Mouse (Mus musculus) stomach, embryonic 14.5 days (tissue): ENCODE data around the gene Fam184a. TPM values are rescaled to one million over a fixed set of nuclear protein-coding genes. Genes with fewer than 3 reads are reported as not detected.
"Not testable (repeated sequence)": the region's sequence is repeated elsewhere in the genome, so short reads cannot be mapped to it uniquely, and the experiment has no call there.

Experiments used
- ATAC-seq: fragments of 200-750 bp; cut with Nextera tagmentation; 2 replicates; pipeline ENCODE4 v1.8.0; 2017; ENCODE audit warnings: low read depth, moderate TSS enrichment; ENCODE audit not compliant: insufficient number of reproducible peaks, insufficient read depth, low FRiP score
- H3K27ac ChIP-seq: fragments of 300-500 bp; sonication (generic); 2 replicates; pipeline ENCODE4 v1.5.1; 2014; ENCODE audit warnings: mild to moderate bottlenecking, low read length, moderate library complexity, mixed read lengths
- H3K27me3 ChIP-seq: fragments of 300-500 bp; sonication (generic); 2 replicates; pipeline ENCODE4 v1.6.1; 2014; ENCODE audit warnings: low read length, control low read depth, mixed read lengths; ENCODE audit not compliant: control insufficient read depth, insufficient read depth
- H3K36me3 ChIP-seq: fragments of 300-500 bp; sonication (generic); 2 replicates; pipeline ENCODE4 v1.6.1; 2014; ENCODE audit warnings: mild to moderate bottlenecking, control low read depth, low read length, moderate library complexity, mixed read lengths; ENCODE audit not compliant: control insufficient read depth, insufficient read depth
- H3K4me1 ChIP-seq: fragments of 300-500 bp; sonication (generic); 2 replicates; pipeline ENCODE4 v1.6.1; 2014; ENCODE audit warnings: low read length, control low read depth, mixed read lengths; ENCODE audit not compliant: control insufficient read depth, insufficient read depth
- H3K4me2 ChIP-seq: fragments of 300-500 bp; sonication (generic); replicated peaks from 2 replicates; pipeline ENCODE4 v1.6.1; 2014; ENCODE audit warnings: low read depth, low read length, control low read depth
- H3K4me3 ChIP-seq: fragments of 300-500 bp; sonication (generic); 2 replicates; pipeline ENCODE4 v1.5.1; 2014; ENCODE audit warnings: low read depth, low read length, control low read depth
- H3K9ac ChIP-seq: fragments of 300-500 bp; sonication (generic); replicated peaks from 2 replicates; pipeline ENCODE4 v1.6.1; 2014; ENCODE audit warnings: low read depth, mild to moderate bottlenecking, control low read depth, low read length, moderate library complexity, mixed read lengths
- H3K9me3 ChIP-seq: fragments of 300-500 bp; sonication (generic); 2 replicates; pipeline ENCODE4 v1.6.1; 2016; ENCODE audit warnings: low read depth, low read length, control low read depth; ENCODE audit not compliant: control insufficient read depth
- WGBS: fragments of 180-500 bp; shearing (Covaris S2); extraction: QIAGEN DNeasy Blood & Tissue Kit; methylation state at CpG from one replicate; pipeline ENCODE4 v1.1.7; 2014; 5-methylcytosine and 5-hydroxymethylcytosine counted together
- polyA plus RNA-seq: library from polyadenylated mRNA; unstranded; fragments of >200 nt; fragmentation: Nextera tagmentation; extraction: Ambion mirVana; gene quantifications from 2 replicates; pipeline ENCODE4 v1.2.1, GENCODE M21; 2014

The Fam184a gene
- polyA plus RNA-seq, 1 experiment from 2014 or later = 7.4 TPM

DNA sequence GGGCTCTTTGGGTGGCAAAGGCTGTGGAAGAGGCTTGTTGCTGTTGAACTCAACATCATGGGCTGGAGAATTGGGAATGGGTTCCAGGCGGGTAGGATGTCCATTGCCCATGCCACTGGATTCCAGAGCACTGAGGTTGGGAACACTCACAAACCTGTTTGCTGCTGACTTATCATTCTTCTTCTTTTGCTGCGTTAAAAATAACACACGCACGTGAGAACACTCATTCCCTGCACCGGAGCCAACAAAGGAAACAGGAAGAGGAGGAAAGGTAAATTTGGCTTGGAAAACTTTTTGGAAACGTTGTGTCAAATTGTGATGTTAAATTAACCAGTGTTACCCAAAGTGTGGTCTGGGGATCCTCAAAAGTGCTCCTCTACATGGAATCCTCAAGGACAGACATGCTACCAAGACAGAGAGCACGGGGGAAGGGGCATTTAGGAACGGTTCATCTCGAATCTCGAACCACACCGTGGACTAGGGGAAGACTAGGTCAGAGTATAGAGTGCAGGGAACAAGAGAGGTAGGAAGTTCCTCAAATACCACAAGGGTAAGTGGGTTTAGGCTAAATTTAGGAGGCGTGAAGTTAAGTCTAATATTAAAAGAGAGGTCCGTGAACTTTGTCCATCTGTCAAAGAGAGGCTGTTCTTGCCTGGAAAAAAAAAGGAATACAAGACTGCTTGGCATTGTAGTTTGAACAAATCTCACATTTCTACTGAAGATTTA lies 115.5 kb downstream of the Fam184a start:
- H3K36me3 ChIP-seq = no peaks in the 10 kb centered on the region
- no peaks in the 10 kb centered on the region for H3K27me3 ChIP-seq
- no peak overlapping the region for H3K27ac ChIP-seq
- 76% methylated on average over 13 of the region's 13 CpGs for WGBS
- no peak overlapping the region for H3K9ac ChIP-seq
- H3K4me3 ChIP-seq = no peak overlapping the region
- ATAC-seq = no peak
- H3K9me3 ChIP-seq = no peaks in the 10 kb centered on the region
- no peaks in the 10 kb centered on the region for H3K4me1 ChIP-seq
- H3K4me2 ChIP-seq = no peak overlapping the region

DNA sequence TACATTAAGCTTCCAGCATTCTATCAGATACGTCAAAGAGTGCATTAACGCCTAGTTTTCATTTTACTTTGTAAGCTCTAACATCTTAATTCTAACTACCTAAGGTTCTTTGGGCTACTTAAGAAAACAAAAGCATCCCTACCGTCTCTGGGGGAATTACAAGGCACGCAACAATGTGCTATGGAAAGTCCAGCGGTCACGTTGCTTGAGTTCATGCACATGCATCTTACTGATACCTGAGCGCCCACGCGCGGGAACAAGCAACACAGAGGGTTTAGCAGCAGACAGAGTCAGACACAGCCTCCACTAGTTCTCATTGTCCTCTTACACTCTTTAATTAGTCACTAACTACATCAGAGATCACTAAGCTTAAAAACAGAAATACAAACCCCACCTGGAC lies 116.8 kb downstream of the Fam184a start:
- no peak overlapping the region for H3K9ac ChIP-seq
- H3K27me3 ChIP-seq = no peaks in the 10 kb centered on the region
- no peak overlapping the region for H3K27ac ChIP-seq
- H3K36me3 ChIP-seq = no peaks in the 10 kb centered on the region
- no peaks in the 10 kb centered on the region for H3K4me1 ChIP-seq
- no peak overlapping the region for H3K4me3 ChIP-seq
- ATAC-seq = no peak
- H3K4me2 ChIP-seq = no peak overlapping the region
- H3K9me3 ChIP-seq = no peaks in the 10 kb centered on the region
- 78% methylated on average over 10 of the region's 10 CpGs for WGBS

DNA sequence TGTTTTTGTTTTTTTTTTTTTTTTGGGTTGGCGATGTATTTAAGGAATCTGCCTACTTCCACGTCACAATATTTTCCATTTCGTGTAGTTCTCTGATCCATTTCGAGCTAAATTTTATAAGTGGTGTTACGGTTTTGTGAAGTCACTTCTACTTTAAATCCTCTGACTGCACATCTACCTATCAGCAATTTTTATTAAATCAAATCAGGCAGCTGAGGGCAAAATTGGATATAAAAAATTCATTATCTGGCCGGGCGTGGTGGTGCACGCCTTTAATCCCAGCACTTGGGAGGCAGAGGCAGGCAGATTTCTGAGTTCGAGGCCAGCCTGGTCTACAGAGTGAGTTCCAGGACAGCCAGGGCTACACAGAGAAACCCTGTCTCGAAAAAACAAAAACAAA lies 120.6 kb downstream of the Fam184a start, which contains the start of gene Mcm9:
Gene Mcm9 (minus strand): TSS at position 101 of the 400 bp plus-strand sequence.
- Histone ChIP-seq H3K9ac (peak within 1 kb of the TSS; percentile 81), H3K27ac (peak within 1 kb of the TSS; percentile 94), H3K4me3 (peak within 1 kb of the TSS; percentile 83), H3K4me2 (peak within 1 kb of the TSS; percentile 45)
- ATAC-seq, H3K36me3 ChIP-seq, H3K4me1 ChIP-seq, H3K27me3 ChIP-seq, H3K9me3 ChIP-seq: not testable (repeated sequence)
- 60% methylated on average over 10 of the region's 10 CpGs for WGBS

DNA sequence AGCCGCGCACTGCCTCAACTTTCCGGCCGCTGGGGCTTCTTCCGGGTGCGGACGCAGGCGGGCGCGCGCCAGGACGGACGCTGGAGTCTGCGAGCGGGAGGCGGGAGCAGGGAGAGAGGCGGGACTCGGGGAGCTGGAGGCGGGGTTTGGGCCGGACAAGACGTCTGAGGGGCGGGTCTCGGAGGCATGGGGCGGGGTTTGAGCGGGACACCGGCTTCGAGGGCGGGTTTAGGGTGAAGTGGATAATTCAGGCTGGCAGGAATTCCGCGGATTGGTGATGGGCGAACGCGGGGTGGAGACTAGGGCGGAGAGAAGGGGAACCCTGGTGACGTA lies 121.0 kb downstream of the Fam184a start:
- WGBS = under 1% methylated on average over 35 of the region's 35 CpGs
- Histone ChIP-seq H3K36me3 (0 out of 2 replicates have a peak, but pooled peaks cover 3% of the 10 kb centered on the region), H3K9me3 (no peaks in the 10 kb centered on the region), H3K9ac (peak overlapping the region; percentile 81), H3K27me3 (no peaks in the 10 kb centered on the region), H3K4me3 (peak overlapping the region; percentile 83), H3K27ac (peak overlapping the region; percentile 94), H3K4me2 (peak overlapping the region; percentile 10), H3K4me1 (peaks cover 7% of the 10 kb centered on the region; the same call in 1 of the 2 replicates)
- ATAC-seq = peak; percentile 97

DNA sequence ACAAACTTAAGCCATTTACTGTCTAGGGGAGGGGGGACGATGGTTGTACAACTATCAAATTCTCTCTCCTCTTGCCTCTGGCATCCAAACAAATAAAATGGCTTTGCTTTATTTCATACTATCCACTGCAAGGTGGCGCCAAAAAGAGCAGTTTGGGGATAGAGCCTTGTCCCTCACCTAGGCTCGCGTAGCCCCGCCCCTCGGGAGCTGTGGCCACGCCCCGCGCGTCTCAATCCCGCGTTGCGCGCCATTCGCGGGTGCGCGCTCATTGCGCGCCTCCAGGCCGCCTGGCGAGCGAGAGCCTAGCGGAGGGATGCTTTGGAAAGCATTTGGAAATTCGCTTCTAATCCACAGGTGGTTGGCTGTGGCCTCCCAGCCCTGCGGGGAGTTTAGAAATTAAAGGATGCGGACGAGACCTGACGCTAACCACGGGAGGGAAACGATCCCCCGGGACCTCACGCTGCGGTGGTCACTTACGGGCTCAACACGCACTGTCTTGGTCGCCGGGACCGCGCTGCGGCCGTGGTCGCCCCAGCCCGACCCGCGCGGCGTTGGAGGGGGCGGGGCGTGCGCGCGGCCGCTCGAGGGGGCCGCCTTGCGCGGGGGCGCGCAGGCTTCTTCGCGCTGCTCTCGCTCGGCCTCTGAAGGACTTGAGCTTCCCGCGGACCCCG lies 121.5 kb downstream of the Fam184a start:
- peak overlapping the region; percentile 94 for H3K27ac ChIP-seq
- no peaks in the 10 kb centered on the region for H3K27me3 ChIP-seq
- peaks cover 7% of the 10 kb centered on the region; the same call in 1 of the 2 replicates for H3K4me1 ChIP-seq
- peak; percentile 75 for ATAC-seq
- under 1% methylated on average over 67 of the region's 67 CpGs for WGBS
- H3K4me2 ChIP-seq = peak overlapping the region; percentile 45
- peak overlapping the region; percentile 83 for H3K4me3 ChIP-seq
- H3K9ac ChIP-seq = peak overlapping the region; percentile 81
- 0 out of 2 replicates have a peak, but pooled peaks cover 3% of the 10 kb centered on the region for H3K36me3 ChIP-seq
- H3K9me3 ChIP-seq = no peaks in the 10 kb centered on the region

DNA sequence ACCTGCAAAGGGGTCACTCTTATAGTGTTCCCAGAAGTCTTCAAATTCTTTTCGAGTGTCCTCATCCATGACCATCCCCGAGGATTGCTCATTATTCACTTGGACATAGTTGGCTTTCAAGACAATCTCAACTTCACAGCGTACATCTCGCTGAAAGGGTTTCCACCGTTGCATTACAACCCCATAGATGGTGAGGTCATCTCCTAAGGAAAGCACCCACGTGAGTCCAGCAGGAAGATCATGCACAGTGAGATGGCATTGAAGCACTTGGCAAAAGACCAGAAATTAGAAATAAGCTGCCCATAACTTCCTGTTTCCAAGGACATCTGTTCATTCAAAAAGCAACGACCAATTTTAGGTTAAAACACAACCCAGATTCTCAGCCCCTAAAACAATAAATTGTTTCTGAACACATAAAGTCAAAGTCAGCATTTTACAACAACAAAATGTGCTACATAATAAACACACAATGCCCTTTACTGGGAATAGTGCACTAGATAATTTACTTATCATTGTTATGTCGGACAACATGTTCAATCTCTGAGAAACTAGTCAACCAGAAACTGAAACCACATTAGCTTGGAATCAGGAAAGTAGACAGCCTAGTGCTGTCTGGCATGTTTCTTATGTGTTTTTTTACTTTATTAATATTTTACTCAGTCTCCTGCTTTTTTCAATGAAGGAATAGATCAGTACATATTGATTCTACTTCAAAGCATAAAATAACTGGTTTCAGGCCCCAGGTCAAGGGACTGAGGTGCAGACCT lies 134.9 kb downstream of the Fam184a start:
- H3K27ac ChIP-seq = no peak overlapping the region
- 84% methylated on average over 8 of the region's 8 CpGs for WGBS
- H3K4me3 ChIP-seq = no peak overlapping the region
- no peak overlapping the region for H3K4me2 ChIP-seq
- no peaks in the 10 kb centered on the region for H3K27me3 ChIP-seq
- peaks cover 19% of the 10 kb centered on the region for H3K36me3 ChIP-seq
- no peak overlapping the region for H3K9ac ChIP-seq
- no peak for ATAC-seq
- H3K4me1 ChIP-seq = no peaks in the 10 kb centered on the region
- no peaks in the 10 kb centered on the region for H3K9me3 ChIP-seq

DNA sequence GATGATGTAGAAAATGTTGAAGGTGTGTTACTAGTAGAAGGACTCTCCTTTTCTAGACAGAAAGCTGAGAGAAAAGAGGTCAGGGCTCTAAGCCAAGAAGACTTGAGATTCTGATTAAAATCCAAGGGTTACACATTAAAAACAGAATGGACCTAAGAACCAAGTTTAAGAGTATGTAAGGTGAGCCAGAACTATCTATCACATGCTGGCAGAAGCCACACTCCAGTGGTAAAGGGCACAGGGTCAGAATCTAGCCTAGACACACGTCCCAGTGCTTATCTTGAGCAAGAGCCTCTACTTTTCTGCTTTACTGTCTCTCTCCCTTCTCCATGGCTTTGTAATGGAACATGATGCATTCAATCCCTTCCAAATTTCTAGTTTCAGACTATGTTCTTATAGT lies 137.0 kb downstream of the Fam184a start:
- H3K4me1 ChIP-seq = no peaks in the 10 kb centered on the region
- H3K27ac ChIP-seq = no peak overlapping the region
- H3K9ac ChIP-seq = no peak overlapping the region
- no peak for ATAC-seq
- no peak overlapping the region for H3K4me3 ChIP-seq
- no peaks in the 10 kb centered on the region for H3K9me3 ChIP-seq
- H3K4me2 ChIP-seq = no peak overlapping the region
- peaks cover 30% of the 10 kb centered on the region for H3K36me3 ChIP-seq
- 53% methylated on average over 1 of the region's 1 CpGs for WGBS
- no peaks in the 10 kb centered on the region for H3K27me3 ChIP-seq

DNA sequence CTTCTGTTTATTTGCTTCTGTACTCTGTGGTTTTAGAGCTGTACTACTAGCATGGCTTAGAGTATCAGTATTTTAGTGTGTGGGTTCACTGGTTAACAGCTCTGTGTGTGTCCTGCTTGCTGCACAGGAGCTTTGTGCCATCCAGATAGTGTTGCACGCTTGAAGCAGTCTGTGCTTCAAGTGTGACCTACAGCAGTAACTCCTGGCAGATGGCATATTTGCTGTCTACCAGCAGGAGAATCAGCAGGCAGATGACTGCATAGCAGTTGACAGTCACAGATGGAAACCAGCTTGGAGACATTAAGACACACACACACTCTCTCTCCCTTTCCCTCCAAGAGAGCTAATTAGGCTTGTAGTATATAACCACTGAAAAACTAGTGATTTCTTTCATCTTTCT lies 138.8 kb downstream of the Fam184a start:
- no peaks in the 10 kb centered on the region for H3K27me3 ChIP-seq
- 91% methylated on average over 1 of the region's 1 CpGs for WGBS
- no peak overlapping the region for H3K9ac ChIP-seq
- no peaks in the 10 kb centered on the region for H3K9me3 ChIP-seq
- H3K27ac ChIP-seq = no peak overlapping the region
- no peaks in the 10 kb centered on the region for H3K4me1 ChIP-seq
- H3K4me3 ChIP-seq = no peak overlapping the region
- H3K4me2 ChIP-seq = no peak overlapping the region
- peaks cover 41% of the 10 kb centered on the region for H3K36me3 ChIP-seq
- no peak for ATAC-seq
